Mouse (Mus musculus) large intestine, adult 2 months (tissue): ENCODE measurements around the gene Nup107. TPM values are rescaled to one million over a fixed set of nuclear protein-coding genes. Genes with fewer than 3 reads are reported as not detected.
A peak's percentile ranks its signal among the peaks of the same experiment; 100 is the strongest.
"Not testable (repeated sequence)": the region's sequence is repeated elsewhere in the genome, so short reads cannot be mapped to it uniquely, and the experiment has no call there.

Experiments used
- DNase-seq: peaks from one replicate; pipeline ENCODE4 v3.0.0-alpha.2; 2012; ENCODE audit warnings: low read depth, low spot score
- WGBS: fragments of 180-500 bp; shearing (Covaris S2); methylation state at CpG from one replicate; pipeline ENCODE4 v1.1.7; 2018; 5-methylcytosine and 5-hydroxymethylcytosine counted together
- polyA plus RNA-seq: library from polyadenylated mRNA; depleted of rRNA; stranded (reverse); fragments of >200 nt; gene quantifications from 2 replicates; pipeline ENCODE4 v1.2.3, GENCODE M21; 2012

Gene Nup107
- polyA plus RNA-seq, 1 experiment, result 7.2 TPM

- WGBS, result 83% methylated on average over 13 of the region's 13 CpGs
- no peak for DNase-seq
These were observed 37.3 kb downstream of the Nup107 start for GRCm38 (mm10) chr10:117755086-117755798.

DNA sequence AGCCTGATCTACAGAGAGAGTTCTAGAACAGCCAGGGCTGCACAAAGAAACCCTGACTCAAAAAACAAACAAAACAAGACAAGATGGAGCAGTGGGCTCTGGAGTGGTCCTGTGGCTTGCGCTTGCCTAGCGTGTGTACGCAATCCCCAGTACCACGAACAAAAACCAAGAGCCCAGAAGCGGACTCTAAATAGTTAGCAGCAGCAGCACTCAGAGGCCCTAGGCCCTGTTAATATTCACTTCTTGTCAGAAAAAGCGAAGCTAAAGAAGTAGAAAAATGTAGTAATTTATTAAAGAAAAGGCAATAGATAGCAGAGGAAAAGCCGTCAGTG is 37.9 kb downstream of the Nup107 start:
- DNase-seq, result no peak
- 92% methylated on average over 7 of the region's 7 CpGs for WGBS

DNA sequence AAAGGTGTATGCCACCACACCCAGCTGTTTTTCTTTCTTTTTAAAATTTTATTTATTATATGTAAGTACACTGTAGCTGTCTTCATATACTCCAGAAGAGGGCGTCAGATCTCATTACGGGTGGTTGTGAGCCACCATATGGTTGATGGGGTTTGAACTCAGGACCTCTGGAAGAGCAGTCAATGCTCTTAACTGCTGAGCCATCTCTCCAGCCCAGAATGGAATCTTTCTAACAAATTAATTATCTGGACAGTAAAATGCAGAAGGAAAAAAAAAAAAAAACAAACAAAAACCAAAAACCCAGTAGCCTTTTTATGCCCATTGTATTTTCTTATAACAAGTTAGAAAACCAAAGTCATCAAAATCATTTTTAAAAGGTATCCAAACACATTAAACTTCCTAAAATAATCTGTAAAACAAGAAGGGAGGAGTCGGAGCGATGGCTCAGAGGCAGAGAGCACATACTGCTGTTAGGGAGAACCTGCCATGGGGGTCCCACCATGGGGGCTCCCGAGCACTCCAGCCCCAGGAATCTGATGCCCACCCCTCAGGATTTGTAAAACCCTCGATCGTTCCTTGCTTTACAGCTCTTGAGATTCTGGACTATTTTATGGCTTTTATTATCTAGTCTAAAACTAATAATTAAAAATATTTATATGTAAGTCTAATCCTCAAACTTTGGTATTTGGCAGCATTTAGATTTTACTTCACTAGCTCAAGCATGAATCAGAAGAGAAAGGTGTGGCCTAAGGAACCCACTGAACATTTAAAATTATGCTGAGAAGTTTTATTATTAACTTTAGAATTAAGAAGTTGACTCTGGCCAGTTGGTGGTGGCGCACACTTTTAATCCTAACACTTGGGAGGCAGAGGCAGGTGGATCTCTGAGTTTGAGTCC is 38.5 kb downstream of the Nup107 start:
- 89% methylated on average over 8 of the region's 8 CpGs for whole genome bisulfite sequencing
- no peak for DNase-seq

DNA sequence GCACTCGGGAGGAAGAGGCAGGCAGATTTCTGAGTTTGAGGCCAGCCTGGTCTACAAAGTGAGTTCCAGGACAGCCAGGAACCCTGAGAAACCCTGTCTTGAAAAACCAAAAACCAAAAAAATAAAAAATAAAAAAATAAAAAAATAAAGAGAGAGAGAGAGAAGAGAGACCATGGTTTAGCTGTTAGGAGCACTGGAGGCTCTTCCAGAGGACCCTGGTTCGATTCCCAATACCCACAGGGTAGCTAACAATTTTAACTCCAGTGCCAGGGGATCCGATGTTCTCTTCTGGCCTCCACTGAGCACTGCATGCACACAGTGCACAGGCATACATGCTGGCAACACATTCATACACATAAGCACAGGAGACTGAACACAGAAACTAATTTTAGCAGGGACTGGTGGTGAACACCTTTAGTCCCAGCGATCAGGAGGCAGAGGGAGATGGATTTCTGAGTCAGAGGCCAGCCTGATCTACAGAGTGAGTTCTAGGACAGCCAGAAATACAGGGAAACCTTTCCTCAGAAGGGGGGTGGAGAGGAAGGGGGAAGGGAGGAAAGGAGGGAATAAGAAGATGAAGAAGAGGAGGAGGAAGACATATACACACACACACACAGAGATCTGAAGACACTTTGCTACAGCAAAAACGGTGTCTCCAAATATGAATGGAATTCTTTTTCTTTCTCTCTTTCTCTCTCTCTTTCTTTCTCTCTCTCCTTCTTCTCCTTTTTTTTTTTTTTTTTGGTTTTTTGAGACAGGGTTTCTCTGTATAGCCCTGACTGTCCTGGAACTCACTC is 39.5 kb downstream of the Nup107 start:
- no peak for DNase-seq
- WGBS, result 94% methylated on average over 5 of the region's 5 CpGs

DNA sequence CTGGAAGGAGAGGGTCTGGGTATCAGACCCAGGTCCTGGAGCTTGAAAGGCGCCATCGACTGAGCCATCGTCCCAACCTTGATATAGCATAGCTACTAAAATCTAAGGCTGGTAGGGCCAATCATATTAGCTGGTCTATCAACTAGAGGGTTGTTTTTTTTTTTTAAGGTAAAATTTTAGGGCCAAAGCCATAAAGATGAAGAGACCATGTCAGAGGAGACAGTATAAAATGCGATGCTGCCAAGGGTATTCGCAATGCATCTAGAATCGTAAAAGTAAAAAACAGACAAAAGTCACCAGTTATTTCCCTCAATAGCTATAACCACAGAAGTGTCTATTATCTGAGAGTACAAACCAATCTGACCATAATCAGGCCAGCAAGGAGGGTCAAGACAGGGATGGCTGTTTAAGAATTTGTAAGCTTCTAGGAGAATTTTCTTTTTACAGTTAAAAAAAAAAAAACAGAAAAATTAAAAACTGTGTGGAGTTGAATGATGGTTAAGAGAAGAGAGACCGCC is 40.1 kb downstream of the Nup107 start:
- WGBS, result 97% methylated on average over 7 of the region's 7 CpGs
- DNase-seq, result no peak

DNA sequence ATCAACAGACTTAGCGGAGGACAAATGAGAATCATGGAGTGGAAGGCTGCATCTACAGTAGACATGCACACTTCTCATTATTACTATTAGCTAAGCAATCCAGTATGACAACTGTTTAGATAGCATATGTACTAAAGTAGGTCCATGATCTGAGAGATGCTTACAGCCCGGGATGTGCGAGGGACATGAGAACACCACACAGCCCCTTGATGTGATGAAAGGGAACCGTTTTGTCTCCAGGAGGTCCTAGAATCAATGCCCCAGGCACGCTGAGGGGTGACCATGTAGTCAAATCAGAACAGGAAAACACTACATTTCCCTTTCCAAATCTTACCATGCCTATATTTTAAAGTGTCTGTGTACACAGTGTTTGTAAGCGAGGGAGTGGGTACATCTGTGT is 40.8 kb downstream of the Nup107 start:
- DNase-seq, result no peak
- 97% methylated on average over 6 of the region's 6 CpGs for WGBS

- WGBS, result 98% methylated on average over 14 of the region's 14 CpGs
- no peak for DNase-seq
These were observed 41.3 kb downstream of the Nup107 start for GRCm38 (mm10) chr10:117751282-117751610.

- DNase-seq, result no peak
These were observed 41.8 kb downstream of the Nup107 start for GRCm38 (mm10) chr10:117750529-117751281.

GRCm38 (mm10) chr10:117749787-117750343 is 42.6 kb downstream of the Nup107 start:
- 95% methylated on average over 14 of the region's 14 CpGs for WGBS
- no peak for DNase-seq

More at GRCm38 (mm10) chr10:117750529-117751281, 41.8 kb downstream of the Nup107 start:
- 97% methylated on average over 5 of the region's 5 CpGs for WGBS

DNA sequence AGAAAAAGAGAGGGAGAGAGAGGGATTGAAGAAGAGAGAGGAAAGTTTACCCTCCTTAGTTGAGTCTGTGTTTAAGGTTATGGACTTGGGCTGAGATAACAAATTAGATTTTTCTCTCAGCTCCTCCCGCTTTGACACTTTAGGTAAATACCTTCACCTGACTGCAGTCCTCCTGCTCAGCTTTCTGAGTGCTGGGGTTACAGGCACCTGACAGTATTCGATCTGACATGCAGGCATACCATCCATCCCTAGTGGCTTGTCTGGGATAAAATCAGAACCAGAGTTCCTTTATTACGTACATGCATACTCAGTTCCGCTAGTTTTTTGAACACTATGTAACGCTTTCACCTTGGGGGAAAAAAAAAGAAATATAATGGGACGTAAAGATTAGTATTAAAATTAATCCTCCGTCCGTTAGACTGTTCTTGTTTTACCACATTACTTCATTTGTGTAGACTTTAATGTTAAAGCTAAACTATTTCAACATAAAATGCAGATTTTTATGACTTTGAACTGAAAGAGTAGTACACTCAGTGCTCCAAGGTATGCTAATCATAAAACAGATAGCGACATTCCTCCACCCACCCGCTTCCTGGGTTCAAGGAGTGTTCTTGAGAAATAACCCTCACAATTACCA is 43.3 kb downstream of the Nup107 start:
- 96% methylated on average over 10 of the region's 10 CpGs for WGBS
- no peak for DNase-seq

- DNase-seq, result no peak
- WGBS, result 88% methylated on average over 10 of the region's 10 CpGs
These were observed 44.0 kb downstream of the Nup107 start for GRCm38 (mm10) chr10:117748276-117749049.

DNA sequence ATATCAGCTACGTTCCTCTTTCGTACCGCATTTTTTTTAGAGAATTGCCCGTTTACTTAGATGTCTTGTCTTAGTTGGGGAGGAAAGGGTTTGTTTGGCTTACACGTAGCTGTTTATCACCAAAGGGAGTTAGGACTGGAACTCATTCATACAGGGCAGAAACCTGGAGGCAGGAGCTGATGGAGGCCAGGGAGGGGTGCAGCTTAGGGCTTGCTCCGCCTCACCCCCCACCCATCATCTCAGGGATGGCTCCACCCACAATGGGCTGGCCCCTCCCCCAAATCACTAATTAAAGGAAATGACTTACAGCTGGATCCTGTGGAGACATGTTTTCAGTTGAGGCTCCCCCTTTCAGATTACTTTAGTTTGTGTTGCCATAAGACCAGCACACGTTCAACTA is 44.8 kb downstream of the Nup107 start:
- WGBS, result 84% methylated on average over 7 of the region's 7 CpGs

GRCm38 (mm10) chr10:117746297-117746883 is 46.1 kb downstream of the Nup107 start, which contains the start of gene Slc35e3:
Slc35e3 (minus strand) TSS chr10:117746365.
- WGBS, result 14% methylated on average over 46 of the region's 46 CpGs
- peak; percentile 69 for DNase-seq

More for the DNA sequence above, 44.8 kb downstream of the Nup107 start:
- DNase-seq, result no peak

DNA sequence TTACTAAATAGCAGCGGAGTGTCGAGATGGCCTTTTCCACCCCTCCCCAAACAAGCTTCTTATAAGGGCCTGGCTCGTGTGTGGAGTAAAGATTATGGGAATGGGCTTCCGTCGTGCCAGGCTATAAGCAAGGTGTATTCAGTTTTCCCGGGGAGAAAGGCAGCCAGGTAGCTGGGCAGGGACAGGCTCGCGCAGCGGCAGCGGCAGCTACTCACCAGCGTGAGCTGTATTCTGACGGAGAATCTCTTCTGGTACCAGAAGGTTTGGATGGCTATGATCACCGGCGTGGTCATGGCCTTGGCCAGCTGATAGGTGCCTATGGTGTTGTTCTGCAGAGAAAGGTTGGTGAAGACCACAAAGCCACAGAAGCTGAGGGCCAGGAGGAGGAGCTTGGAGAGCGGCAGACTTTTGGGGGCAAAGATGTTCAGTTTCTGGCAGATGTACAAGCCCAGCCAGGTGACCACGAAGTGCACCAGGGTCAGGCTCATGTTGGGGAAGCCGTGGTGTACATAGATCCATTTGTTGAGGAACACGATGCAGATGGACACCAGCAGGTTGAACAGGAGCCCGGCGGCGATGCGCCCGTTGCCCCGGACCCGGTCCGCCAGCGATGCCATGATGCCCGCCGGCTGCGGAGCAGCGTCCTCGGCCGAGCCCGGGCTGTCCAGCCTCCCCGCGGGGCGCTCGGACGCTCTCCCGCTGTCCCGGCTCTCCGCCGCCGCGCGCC is 46.8 kb downstream of the Nup107 start:
- DNase-seq, result not testable (repeated sequence)
- under 1% methylated on average over 18 of the region's 46 CpGs for WGBS

DNA sequence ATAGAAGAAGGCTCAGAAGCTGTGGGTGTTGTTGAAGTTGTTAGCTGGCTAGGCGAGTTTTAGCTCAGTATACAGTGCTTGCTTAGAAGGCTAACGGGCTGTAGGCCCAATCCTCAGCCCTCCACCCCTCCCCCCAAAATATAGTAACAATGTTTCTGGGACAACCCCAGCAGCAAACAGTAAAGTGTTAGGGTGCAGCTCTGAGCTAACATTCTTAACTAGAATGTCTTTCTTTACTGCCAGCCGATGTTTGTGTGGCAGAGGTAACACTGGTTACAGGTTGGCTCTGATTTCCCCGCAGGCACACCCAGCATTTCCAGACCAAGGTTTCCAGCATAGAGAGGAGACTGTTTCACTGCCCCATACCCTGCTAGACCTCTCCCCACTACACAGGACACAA is 48.6 kb downstream of the Nup107 start:
- WGBS, result 33% methylated on average over 4 of the region's 4 CpGs
- no peak for DNase-seq

- no peak for DNase-seq
These were observed 49.3 kb downstream of the Nup107 start for GRCm38 (mm10) chr10:117743182-117743581.

DNA sequence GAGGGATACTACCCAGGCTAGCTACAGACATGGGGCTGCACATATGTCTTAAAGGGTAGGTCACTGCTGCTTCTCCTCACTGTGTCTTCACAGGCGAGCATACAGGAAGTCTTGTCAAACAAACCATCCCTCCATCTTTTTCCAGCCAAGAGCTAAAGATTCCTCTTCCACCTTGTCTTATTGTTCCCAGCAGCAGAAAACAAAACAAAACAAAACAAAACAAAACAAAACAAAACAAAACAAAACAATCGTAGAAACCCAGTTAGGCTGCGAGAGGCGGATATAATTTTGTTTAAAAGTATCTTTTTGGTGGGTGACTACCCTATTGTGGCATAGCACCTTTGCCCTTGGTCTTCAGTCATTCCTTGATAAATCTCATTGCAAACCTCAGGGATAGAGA is 49.9 kb downstream of the Nup107 start:
- DNase-seq, result no peak
- WGBS, result 96% methylated on average over 4 of the region's 4 CpGs

More at GRCm38 (mm10) chr10:117743182-117743581, 49.3 kb downstream of the Nup107 start:
- WGBS, result 77% methylated on average over 2 of the region's 2 CpGs
